Mouse (Mus musculus): Measurements from ENCODE around the gene Brinp1.
"Not testable (repeated sequence)": the region's sequence is repeated elsewhere in the genome, so short reads cannot be mapped to it uniquely, and the experiment has no call there.

Gene Brinp1

GRCm38 (mm10) chr4:68954322-68954901 is at the start of gene Brinp1:
Brinp1 (minus strand) TSS chr4:68954397.
- DNase-seq, result no peak

GRCm38 (mm10) chr4:68957265-68957664 is 3.1 kb upstream of the Brinp1 start:
- DNase-seq, result no peak

DNA sequence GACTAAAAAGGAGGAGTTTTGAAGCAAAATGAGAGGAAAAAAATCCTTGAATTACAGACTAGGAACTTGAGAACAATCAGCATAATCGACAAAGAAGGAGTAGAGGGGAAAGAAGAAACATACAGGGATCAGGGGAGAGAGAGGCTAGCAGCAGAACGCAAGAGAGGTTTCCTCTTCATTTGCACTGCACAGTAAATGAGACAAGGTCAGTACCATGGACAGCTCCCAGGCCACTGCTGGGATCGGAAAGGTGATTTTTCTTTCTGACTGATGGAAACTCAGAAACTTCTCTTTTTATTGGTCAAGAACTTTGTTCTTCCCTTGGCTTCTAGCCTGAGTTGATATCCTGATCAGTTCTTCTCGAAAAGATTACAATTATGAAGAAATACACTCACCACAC is 1.4 kb upstream of the Brinp1 start:
- no peak for DNase-seq

DNA sequence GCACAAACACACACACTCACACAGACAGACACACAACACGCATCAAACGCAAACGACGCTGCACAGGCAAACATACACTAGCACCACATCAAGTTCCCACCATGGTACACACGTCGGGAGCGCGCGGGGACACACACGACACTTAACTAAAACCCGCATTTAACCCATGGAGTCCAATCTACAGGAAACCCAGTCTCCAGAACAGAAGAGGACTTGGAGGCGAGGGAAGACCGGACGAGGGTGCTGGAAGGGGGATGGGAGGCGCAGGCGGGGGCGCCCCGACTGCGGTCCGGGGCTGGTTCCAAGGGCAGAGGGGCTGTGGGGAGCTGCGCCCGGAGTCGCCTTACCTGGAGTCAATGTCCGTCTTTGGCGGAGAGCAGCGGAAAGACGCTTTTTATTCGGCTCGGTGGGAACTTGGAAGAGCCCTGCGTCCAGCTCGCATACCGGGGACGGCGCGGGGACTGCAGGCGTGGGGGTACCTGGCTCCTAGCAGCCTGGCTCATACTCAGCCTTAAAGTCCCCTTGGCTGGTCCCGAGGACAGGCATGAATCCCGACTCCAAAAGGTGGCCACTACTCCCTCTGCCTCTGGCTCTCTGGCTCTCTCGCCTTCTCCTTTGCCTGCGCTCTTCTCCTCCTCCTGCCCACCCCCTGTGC is 403 bp downstream of the Brinp1 start:
- DNase-seq, result no peak

- no peak for DNase-seq
Observed at GRCm38 (mm10) chr4:68953131-68953551, 1.1 kb downstream of the Brinp1 start.

DNA sequence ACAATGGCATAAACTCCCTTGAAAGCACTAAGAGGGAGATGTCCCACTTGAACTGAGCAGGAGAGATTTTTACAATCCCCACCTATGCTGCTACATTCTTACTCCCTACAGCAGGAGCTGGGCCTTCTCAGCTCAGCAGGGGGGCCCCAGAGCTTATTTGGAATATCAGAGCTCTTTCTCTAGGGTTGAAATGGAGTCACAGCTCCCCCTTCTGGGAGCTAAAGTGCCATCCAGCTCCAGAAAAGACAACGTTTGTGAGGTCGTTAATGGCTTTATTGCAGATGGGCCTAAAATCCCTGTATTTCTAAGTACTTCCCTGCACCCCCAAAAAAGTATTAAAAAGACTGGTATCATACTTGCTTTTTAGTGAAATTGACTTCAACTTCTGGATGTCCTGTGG is 3.6 kb downstream of the Brinp1 start:
- DNase-seq, result no peak

DNA sequence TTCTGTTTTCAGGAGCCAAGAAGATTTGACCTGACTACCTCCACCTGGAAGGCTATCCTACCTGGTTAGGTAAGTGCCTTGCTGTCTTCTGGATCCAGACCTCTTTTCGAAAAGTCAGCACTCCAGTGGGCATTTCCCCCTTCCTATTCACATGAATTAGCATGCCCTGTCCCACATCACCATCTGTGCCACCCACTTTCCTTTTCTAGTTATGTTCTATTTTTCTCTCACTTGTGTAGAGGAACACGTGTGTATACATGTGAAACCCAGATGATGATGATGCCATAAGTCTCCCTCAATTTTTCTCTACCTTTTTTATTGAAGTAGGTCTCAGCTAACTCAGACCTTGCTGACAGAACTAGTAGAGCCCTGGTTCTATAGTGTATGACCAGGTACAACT is 11.3 kb downstream of the Brinp1 start:
- DNase-seq, result no peak

DNA sequence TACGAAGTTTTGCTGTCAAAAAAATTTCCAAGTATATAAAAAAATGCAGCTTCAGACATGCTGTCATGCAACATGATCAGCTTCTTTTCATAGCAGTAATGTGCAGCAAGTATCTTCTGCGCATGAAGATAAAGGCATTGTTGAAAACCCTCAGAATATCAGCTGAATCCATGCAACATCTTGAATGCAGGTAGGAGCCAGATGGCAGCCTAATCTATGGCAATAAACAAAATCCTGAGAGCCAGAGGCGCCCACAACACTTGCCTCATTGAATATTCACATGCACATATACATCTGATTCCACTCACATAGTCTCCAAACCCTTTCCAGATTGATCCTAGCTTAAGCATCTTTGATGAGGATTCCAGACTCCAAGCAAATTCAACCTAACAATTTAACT is 24.2 kb downstream of the Brinp1 start:
- DNase-seq, result no peak

GRCm38 (mm10) chr4:68926091-68926490 is 28.1 kb downstream of the Brinp1 start:
- DNase-seq, result no peak

- no peak for DNase-seq
Observed at GRCm38 (mm10) chr4:68922944-68923343, 31.3 kb downstream of the Brinp1 start.

- no peak for DNase-seq
Observed at GRCm38 (mm10) chr4:68922504-68922903, 31.7 kb downstream of the Brinp1 start.

GRCm38 (mm10) chr4:68920127-68920526 is 34.1 kb downstream of the Brinp1 start:
- no peak for DNase-seq

GRCm38 (mm10) chr4:68910942-68911341 is 43.3 kb downstream of the Brinp1 start:
- DNase-seq, result no peak

DNA sequence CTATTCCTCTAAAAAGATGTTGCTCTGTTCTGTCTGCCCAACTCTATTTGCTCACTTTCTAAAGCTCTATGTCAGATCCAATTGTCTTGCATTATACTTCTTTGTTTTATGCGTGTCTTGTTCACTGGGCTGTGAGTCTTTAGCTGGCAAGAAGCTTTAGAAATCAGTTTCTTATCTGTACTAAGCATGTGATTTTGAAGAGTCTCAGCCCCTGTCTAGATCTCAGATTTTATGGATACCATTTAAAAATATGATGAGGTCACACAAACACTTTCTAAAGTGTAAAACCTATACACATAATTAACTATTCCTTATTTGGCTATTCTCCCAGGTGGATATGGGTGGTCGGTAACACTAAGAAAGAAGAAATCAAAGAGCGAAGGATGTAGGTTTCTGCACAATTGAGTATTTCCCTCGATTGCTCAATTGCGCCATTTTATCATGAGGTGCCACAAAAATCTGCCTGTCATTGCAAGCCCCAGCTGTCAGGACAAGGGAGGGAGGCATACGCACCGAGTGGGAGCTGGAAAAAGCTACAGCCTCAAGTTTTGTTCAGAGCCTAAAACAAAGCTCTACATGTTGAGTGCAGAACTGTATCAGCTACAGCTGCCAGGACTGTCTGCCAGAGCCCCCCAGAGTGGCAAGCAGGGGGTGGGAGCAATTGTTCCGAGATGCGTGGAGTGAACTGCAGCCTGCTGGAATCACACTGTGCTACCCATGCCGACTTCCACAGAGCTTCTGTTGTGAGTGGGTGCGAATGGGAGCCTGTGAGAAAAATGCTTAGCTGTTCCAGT is 47.6 kb downstream of the Brinp1 start:
- DNase-seq, result no peak

DNA sequence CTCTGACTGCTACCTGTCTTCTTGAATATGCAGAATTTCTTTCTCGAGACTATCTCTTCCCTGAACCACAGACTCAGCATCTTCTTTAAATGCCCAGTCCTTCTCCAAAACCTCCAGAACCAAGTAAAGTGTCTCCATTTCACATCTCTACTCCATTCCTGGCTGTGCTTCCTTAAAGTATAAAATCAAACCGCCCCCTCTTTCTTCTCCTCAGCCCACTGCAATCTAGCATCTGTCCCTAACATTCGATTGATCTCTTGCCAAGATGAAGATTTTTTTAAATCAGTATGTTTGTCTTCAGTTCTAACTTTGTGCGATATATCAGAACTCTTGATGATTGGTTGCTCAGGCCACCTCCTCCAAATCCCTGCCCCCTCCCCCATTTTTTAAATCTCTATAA is 63.7 kb downstream of the Brinp1 start:
- DNase-seq, result no peak

- no peak for DNase-seq
Observed at GRCm38 (mm10) chr4:68886276-68886675, 67.9 kb downstream of the Brinp1 start.

DNA sequence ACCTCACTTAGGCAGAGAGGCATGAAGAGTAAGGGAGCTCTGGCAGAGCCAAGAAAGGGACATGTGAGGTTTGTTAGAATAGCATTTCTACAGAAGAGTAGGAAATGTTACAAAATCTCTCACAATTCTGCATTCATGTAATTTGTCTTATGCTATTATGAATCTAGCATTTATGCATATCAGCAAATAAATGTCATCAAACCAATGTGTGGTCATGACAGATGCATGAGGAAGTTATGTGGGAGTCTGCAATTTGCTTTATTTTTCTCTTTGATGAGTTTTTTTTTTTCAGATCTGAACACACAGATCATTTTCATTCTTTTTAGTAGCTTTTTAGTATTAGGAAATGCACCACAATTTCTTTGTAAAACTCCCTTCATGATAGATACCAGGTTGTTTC is 82.2 kb downstream of the Brinp1 start:
- no peak for DNase-seq

GRCm38 (mm10) chr4:68865135-68865767 is 88.9 kb downstream of the Brinp1 start:
- DNase-seq, result no peak

GRCm38 (mm10) chr4:68864668-68865067 is 89.5 kb downstream of the Brinp1 start:
- no peak for DNase-seq

DNA sequence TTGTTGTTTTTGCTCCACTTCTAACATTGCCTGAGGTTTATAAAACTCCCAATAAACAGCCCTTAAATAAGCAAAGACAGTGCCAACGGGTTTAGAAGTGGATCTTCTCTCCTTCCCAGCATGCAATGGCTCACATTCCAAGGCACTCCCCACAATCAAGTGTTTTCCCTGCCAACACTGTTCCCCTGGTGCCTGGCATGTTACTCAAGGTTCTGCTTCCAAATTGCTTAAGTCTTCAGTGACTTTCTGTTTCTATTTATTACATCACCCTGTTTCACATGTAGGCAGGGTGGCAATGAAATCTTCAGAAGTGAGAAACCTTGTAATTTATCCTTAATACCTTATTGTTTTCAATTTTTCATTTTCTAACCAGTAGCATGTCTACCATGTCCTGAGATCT is 97.3 kb downstream of the Brinp1 start:
- DNase-seq, result no peak

DNA sequence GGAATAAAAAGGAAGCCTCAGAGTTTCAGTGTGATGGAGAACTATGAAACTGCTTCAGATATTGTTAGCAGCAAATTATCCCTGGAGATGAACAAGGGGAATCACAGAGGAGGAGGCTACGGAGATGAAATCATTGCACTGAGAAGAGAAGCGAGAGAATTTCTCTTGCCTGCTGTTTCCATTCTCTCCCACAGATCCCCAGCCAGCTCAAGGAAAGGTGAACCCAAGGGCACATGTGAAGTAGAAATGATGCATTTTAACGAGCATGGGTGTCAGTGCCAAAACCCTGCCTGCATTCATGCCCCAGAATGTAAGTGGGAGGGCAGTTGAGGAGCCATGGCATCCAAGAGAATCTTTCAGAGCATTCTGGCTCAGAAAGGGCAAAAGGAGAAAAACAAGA is 104.5 kb downstream of the Brinp1 start:
- no peak for DNase-seq

DNA sequence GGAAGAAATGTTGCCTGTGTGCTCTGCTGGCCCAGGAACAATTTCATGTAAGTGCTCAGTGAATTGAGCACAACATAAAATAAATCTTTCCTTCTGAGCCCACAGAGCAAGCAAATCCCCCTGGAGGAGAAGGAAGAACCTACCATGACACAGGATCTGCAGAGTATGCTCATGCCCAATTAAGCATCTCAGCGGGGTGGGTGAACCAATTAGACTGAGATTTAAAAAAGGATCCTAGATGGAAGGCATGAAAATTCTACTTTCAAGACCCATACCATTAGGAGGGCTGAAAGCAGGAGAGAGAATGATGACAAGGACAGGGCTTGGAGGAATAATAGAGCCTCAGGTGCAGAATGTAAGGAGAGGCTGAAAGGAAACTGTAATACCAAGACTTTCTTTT is 107.2 kb downstream of the Brinp1 start:
- no peak for DNase-seq

GRCm38 (mm10) chr4:68845964-68846363 is 108.2 kb downstream of the Brinp1 start:
- no peak for DNase-seq

DNA sequence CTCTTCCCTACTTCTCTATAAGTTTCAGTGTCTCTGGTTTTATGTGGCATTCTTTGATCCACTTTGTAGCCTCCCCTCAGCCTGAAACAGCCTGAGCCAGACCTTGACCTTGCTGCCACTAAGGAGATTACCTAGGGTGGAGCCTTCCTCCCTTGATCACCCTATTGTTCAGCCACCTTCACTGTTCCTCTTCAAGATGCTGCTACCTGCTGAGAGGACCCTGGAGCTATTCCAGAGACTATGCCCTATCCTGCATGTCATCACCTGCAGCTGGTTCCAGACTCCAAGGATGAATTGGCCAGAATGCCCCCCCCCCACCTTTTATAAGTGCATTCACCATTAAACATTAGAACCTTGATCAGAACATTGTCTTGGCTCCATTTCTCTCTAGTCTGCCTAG is 140.2 kb downstream of the Brinp1 start:
- not testable (repeated sequence) for DNase-seq

All from thymus, postnatal 36 days (tissue).